Mouse (Mus musculus) B cell, adult (primary cell): ENCODE results near the gene Serpina10. TPM values are rescaled to one million over a fixed set of nuclear protein-coding genes. Genes with fewer than 3 reads are reported as not detected.

Experiments used
- total RNA-seq: library from RNA; stranded (reverse); gene quantifications from 4 replicates; pipeline ENCODE4 v1.2.4, GENCODE M21; 2023; ENCODE audit not compliant: inconsistent age

Gene Serpina10
- total RNA-seq: not detected in 4 replicates

GRCm38 (mm10) chr12:103631203-103631612 lies at the start of gene Serpina10:
Gene Serpina10, minus strand, starts transcription at chr12:103631444.

GRCm38 (mm10) chr12:103676039-103676438 lies 44.8 kb upstream of the Serpina10 start, which contains the start of gene Serpina16:
Gene Serpina16, minus strand, starts transcription at chr12:103676139.

GRCm38 (mm10) chr12:103656848-103657626 lies 25.8 kb upstream of the Serpina10 start, which contains the start of gene Serpina6:
Gene Serpina6, minus strand, starts transcription at chr12:103657212.

Other genes with a start within 250 kb of the Serpina10 start
- gene Otub2, start 242.8 kb downstream of the Serpina10 start, total RNA-seq: 5.0 to 6.9 TPM (median 5.7 TPM) in 4 replicates
- 9.6 to 11.3 TPM (median 10.4 TPM) in 4 replicates for gene 9330161L09Rik, start 223.6 kb downstream of the Serpina10 start, total RNA-seq
- 224 to 256 TPM (median 230 TPM) in 4 replicates for gene Ddx24, start 205.6 kb downstream of the Serpina10 start, total RNA-seq
- gene Ifi27, start 197.2 kb downstream of the Serpina10 start, total RNA-seq: 87.5 to 131 TPM (median 117 TPM) in 4 replicates
- 158 to 357 TPM (median 229 TPM) in 4 replicates for gene Ifi27l2a, start 187.8 kb downstream of the Serpina10 start, total RNA-seq
- gene Ifi27l2b, start 174.2 kb downstream of the Serpina10 start, total RNA-seq: not detected in 4 replicates
- 0.12 to 0.16 TPM in 2 of 4 replicates, not detected in the others for gene Ppp4r4, start 99.2 kb downstream of the Serpina10 start, total RNA-seq
- gene Serpina6, start 25.8 kb upstream of the Serpina10 start, total RNA-seq: not detected in 4 replicates
- gene Serpina16, start 44.7 kb upstream of the Serpina10 start, total RNA-seq: not detected in 4 replicates
- gene Serpina1f, start 64.1 kb upstream of the Serpina10 start, total RNA-seq: not detected in 4 replicates
- not detected in 4 replicates for gene Serpina1d, start 142.1 kb upstream of the Serpina10 start, total RNA-seq
- gene Serpina1b, start 198.9 kb upstream of the Serpina10 start, total RNA-seq: not detected in 4 replicates
- gene Serpina1a, start 232.1 kb upstream of the Serpina10 start, total RNA-seq: not detected in 4 replicates